Mouse (Mus musculus) liver, postnatal 0 days (tissue): ENCODE measurements around the gene Rhbdl2.

Experiments used
- CTCF ChIP-seq: sonication (generic); IDR thresholded peaks from 2 replicates; pipeline ENCODE4 v1.5.1; 2016; ENCODE audit warnings: antibody characterized with exemption, low read depth
- EP300 ChIP-seq: IDR thresholded peaks from 2 replicates; pipeline ENCODE4 v1.6.1; 2016; ENCODE audit warnings: antibody characterized with exemption, low read depth, mild to moderate bottlenecking

- TF ChIP-seq EP300, result no peak
- no peak for TF ChIP-seq CTCF
These were observed 44.8 kb upstream of the Rhbdl2 start for GRCm38 (mm10) chr4:123742891-123743290.
